Mouse (Mus musculus) urinary bladder, postnatal 10 days (tissue): ENCODE measurements around the gene Pitpnb.

Experiments
- DNase-seq: peaks from one replicate; pipeline ENCODE4 v3.0.0; 2022; ENCODE audit warnings: low spot score

Pitpnb gene

DNA sequence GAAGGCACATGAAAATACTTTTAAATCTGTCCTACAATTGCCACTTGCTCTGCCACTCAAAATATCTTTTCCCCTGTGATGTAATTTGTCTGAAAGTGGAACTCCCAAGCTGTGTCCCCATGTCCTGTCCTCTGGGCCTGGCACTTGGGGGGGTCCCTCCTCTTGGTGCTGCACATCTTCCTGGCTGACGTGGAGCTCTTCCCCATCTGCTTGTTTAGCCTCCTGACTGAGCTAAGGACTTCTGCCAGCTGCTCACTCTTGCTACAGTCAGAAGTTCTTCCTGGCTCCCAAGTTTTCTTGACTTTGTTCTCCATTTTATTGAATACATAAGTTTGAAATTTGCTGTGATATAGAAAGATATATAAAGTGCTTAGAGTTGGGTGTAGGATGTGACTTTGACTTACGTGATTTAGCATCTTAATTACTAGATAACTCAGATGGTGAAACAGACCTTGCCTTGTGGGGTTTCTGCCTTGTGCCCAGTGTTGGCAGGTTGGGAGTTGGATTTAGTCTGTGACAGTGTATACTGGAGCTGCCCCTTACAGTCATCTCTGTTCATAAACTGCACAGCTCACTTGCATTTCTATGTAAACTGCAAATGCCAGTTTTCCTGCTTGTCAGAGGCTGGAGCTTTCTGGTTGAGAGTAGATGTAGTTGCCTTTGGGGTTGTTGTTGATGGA lies 14.3 kb downstream of the Pitpnb start:
- DNase-seq, result no peak

DNA sequence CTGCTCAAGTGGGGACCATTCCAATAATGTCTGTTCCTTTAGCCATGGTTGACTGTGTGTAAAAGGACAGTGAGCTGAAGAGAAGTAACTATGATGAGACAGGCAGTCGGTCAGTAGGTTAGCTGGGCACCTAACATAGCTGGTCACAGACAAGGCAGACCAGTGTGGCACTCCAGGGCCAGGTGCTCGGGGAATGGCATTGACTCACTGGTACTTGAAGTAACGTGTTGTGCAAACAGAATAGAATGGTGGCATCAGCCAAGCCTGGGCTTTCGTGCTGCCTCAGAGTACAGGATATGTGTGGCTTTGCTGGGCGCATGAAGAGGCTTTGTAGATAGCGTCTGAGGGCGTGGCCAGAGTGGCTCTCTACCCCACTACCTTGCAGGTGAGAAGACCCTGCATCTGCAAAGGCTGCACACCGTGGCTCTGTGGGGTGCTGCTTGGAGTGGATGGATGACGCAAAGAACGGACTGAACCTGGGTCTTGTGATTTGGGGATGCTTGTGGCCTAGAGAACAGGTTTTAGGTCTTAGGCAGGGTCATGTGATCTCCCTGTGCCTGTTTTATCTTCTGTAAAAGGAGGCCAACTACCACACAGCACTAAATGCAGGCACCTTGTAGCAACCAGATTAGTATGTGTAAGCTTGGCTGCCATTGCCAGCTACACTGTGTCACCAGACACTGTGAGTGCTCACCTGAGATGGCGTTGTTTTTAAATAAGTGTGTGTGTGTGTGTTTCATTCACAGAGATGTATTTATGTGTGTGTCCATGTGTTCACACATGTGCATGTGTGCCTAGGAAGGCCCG lies 26.5 kb downstream of the Pitpnb start:
- no peak for DNase-seq

DNA sequence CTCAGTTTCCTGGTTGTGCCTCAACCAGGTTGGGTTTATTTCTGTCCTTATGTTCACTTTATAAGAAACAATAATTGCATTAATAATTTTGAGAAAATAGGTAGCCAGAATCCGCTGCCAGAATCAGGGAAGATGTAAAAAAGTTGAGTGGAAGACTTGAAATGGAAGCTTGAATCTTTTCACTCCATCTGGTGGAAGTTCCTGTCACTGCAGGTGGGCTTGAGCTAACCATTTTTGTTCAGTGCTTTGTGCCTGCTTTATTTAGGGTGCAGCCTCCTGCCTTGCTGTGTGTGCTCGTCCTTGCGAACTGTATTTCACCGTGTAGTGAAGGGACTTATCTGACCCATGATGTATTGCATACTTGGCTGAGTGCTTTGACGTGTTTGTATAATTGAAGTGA lies 30.0 kb downstream of the Pitpnb start:
- no peak for DNase-seq

DNA sequence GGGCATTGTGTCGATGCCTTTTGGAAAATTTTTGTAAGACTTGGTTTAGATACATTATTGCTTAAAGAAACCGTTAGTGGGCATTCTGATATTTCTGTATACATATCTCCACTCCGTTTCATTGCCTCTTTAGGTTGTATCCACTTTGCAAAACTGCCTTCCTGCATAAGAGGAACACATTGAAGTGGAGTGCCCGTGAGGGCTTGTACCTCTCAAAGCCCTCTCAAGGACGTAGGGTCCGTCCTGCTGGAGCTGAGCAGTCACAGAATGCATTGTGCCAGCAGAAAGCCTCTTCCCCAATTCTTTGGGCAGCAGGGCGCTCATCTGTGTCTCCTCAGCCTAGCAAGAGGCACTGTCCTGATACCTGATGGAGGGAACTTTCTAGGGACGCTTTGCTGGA lies 30.5 kb downstream of the Pitpnb start:
- DNase-seq, result no peak

DNA sequence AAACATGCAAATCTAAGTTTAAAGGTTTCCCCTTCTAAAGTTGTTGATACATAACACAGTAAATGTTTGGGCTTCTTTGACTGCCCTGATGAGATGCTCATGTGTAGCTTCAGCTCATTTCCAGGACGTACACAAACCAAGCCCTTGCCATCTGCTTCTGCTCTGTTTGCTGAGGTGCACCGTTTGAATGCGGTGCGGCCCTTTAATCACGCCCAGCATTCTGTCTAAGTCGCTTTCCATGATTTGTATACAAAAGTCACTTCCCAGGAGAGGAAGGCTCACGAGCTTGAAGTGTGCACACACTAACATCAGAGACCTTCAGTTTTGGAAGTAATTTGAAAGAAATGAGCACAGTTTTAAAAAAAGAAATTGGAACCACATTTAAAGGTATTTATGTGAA lies 31.3 kb downstream of the Pitpnb start:
- DNase-seq, result no peak

DNA sequence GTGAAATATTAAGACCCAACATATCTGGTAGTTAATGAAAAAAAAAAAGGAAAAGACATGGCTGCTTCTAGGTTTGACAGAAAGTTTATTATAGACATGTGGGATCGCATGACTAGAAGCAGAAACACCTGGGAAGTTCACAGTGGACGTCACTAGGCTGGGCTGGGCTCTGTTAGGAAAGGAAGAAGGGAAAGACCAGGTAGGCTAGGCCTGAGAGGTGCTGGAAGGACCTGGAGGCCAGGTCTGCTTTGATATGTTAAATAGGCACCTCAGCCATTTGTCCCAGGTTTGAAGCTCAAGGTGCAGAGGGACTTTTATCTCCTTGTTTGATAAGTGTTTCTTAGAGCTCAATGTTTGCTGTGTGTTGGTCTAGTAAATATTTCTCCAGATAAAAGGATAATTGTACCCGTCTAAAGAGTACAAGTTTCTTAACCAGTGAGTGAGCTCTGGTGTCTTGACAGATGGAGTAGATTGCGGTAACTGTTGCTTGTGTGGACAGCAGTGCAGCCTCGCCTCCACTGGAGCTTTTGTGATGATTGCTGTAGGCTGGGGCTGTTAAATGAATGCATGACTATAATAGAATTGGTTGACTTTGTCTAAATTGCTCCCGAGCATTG lies 33.0 kb downstream of the Pitpnb start:
- no peak for DNase-seq

DNA sequence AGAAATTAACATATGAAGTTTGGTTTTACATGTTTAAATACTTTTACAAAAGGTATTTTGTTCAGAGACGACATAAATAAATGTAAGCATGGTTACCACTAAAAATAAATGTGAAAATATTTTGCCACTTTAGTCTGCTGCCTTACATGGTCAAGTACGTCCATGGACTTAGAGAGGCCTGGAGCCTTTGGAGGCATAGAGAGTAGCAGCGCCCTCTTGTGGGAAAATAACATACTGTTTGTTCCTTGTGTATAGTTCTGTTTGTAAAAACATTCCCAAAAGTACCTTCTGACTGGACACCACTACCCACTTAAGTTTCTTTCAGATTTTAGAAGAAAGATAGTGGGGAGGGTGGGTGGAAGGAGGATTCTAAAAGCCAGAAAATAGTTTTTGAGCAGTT lies 34.0 kb downstream of the Pitpnb start:
- DNase-seq, result no peak

DNA sequence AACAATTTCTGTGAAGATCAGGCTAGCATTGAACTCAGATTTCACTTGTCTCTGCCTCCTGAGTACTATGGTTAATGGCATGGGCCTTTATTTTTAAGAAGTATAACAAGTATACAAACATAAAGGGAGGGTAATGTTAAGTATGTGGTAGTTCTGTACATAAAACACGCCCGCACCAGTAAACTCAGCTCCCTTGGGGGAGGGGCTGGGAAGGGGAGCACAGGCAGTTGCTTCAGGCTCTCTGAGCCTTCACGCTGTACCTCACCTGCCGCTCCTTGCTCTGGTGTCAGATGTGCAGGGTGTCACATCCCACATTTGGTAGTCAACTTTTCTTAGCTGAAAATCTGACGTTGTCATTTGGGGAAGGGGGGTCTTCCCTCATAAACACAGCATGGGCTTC lies 35.6 kb downstream of the Pitpnb start:
- DNase-seq, result no peak

DNA sequence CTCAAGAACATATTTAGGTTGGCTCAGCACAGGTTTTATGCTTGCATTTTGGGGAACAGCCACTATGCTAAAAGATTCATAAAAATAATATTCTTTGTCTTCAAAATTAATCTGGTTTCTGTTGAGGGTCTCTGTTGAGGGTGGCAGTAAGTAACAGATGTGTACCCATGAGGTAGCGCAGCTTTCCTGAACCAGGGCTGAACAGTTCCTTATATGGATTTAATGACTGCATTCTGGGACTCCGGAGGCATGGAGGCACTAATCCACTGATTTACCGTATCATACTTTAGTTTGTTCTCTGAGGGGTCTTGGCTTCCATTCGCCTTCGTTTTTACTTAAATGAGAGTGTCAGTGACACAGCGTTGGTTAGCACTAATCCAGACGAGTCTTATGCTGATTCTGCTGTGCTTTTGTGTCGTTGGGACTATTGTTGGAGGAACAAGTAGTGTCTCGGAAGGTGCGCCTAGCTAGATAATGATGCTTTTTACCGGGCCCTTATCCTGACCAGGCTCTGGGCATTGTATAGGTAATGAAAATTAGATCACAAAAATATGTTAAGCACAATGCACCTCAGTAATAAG lies 37.5 kb downstream of the Pitpnb start:
- no peak for DNase-seq

DNA sequence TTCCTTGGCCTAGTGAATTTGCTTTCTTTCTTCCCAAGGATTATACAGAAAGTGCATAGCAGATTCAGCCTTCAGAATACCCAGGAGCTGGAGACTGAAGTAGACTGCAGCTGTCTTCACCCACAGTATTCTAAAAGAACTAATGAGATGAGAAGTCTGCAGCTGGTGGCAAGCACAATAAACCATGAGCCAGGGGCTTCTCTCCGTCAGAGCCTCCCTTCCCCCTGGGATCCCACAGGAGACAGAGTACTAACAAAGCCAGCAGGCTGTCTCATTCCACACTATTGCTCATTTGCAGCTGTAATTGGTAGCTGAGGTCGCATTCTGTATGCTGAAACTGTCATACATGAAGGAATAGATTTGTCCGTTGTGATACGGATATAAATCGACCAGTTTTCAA lies 38.0 kb downstream of the Pitpnb start:
- no peak for DNase-seq

DNA sequence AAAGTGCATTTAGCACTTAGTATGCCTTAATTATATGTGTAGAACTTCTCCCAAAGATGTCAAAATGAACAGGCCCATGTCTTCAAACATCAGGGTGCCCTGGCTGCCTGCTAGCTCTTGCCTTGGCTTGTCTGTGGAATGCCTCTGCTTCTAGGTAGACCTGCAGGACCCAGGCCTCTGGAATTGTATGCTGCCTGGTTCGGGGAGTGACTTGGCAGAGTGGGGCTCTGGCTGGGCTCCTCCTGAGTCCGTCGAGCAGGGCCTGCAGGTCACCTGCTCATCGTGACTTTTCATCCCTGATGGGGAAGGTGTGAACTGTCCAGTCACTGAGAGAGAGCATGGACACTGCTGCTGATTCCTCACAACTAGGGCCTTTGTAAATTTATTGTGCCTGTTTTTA lies 45.1 kb downstream of the Pitpnb start:
- DNase-seq, result no peak

DNA sequence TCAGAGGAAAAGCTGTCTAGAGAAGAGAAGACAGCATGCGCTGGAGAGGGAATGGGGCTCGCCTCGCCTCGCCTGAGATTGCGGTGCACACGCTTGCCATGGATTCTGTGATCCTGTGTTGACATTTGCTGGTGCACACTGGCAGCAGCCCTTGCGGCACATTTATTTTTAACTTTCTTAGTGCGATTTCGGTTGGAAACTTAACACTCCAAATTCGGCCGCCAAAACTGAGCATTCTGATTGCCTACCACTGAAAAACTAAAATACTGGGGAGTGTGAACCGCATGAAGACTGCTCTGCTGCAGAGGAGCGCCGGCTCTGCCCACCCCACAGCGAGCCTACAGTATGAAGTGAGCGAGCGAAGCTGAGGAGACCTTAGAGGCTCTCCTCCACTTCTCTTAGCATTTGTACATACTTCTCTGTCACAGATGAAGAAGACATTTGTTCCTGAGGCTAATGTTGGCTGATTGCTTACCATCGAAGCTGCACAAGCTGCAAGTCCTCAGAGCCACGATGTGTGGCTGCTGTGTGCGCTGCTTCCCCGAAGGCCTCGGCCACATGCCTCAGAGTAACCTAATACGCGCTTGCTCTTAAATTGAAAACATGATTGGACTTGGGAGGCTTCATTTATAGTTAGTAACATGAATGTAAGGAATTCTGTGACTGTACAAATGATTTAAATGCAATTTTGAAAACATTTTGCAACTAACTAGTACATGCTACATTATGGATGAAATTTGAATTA lies 45.9 kb downstream of the Pitpnb start:
- no peak for DNase-seq

DNA sequence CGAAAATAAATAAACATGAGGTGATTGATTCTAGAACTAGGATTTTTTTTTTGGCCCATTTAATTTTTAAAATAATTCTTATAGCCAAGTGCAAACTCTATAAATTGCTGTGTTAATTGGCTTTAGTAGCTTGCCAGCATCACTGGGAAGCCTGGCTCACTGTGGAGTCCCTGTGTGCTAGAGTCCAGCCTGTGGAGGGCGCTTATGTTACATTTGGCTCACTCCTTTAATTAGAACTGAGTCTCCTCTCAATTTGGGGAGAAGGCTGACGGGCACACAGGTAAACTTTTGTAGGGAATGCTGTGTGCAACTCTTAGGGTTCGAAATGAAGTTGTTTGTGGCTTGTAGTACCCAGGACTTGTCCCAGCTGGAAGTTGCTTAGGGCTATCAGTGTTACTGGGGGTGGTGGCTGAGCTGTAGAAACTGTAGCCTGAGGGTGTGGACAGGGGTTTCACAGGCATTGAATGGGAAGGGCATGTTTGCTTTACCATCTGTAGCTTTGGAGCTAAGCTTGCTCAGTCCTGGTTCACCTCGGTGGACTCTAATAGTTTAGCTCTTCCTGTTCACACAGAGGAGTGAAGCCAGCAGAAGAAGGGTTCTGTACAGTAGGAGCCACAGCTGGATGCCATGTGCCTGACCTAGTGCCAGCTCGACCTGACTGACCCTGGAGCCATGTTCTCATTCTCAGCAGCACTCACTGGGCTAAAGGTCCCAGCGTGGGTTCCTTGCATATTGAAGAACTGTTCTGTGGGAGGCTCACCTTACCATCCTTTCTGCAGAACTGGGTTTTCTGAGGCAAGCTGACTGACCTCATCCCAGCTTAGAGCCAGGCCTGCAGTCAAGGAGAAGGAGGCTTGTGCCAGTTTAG lies 47.8 kb downstream of the Pitpnb start:
- DNase-seq, result no peak

DNA sequence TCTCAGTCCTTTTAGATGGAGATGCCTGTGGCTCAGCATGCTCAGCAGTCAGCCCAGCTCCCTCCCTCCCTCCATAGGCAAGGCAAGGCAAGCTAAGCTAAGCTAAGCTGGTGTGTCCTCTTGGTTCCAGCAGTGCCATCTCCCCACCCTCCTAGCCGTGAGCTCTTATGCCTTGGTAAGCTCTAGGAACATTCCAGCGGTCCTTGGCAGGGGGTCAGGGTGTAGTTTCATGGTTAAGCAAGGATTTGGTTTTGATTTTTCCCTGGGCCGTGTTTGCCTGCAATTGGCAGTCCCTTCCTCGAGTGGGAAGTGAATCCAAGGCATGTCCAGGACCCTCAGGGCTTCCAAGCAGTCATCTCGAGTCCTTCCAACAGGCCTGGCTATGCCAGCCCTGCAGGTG lies 52.8 kb downstream of the Pitpnb start:
- no peak for DNase-seq

DNA sequence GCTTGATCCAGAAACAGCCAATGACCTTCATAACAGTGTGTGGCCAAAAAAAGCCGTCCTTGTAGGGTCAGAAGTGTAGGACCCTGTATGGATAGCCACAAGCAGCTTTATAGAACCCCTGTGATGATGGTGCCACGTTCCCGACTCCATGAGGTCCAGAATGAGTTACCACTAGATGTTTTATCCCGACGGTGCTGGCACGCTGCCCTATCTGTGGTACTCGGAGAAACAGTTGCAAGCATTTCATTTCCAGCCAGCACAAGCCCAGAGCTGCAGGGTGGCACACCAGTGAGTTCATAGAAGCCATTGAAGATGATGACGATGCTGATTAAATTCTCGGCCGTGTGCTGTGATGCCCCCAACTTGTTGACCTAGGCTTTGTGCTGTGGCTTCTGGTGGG lies 60.3 kb downstream of the Pitpnb start:
- DNase-seq, result no peak

DNA sequence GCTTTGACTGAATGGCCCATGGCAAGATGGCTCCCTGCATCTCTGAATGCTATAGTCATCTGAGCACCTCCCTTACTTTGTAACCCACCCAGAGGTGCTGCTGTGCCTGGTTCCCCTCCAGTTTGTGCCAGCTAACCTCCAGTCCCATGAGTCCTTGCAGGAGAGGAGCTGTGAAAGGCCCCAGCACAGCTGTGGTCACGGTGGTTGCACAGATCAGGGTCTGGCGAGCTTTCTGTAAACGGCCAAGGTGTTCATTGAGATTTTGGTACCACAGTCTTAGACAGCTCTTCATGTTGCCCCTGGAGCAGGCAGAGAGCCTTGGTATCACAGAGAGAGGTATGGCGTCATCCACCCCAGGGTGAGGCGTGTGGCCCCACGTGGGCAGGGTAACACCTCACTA lies 60.9 kb downstream of the Pitpnb start:
- no peak for DNase-seq

DNA sequence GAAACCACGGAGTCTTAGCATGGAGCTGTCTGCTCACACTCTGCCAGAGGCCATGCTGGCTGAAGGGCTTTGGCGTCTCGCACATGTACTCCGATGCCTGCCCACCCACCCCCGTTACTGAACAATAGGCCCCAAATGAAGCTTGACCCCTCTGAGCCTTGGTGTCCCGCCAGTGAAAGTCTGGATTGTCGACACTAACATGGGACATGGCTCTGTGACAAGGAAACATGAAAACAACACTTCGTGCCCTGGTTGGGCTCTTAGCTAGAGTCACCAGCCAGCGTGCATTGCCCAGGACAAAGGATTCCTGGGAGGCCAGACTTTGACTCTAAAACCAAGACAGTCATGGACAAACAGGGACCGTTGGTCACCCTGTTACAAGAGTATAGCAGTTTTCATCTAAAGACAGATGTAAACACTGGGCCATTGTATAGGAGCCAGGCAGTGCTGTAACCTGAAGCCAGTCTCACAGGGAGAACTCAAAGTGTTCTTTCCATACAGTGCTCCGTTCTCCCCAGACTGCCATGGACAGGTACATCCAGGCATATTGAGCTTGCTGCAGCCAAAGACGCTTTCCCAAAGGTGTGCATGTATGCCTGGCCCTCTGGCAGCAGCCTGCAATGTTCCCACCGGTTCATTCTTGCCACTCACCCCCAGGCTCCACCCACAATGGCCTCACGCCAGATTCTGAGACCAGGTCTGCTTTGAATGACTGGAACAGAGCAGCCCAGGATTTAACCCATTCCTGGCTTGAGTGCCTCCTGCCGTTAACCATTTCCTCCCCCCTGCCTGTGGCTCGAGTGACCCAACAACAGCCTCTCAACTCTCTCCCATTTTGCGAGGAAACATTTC lies 63.0 kb downstream of the Pitpnb start:
- no peak for DNase-seq

DNA sequence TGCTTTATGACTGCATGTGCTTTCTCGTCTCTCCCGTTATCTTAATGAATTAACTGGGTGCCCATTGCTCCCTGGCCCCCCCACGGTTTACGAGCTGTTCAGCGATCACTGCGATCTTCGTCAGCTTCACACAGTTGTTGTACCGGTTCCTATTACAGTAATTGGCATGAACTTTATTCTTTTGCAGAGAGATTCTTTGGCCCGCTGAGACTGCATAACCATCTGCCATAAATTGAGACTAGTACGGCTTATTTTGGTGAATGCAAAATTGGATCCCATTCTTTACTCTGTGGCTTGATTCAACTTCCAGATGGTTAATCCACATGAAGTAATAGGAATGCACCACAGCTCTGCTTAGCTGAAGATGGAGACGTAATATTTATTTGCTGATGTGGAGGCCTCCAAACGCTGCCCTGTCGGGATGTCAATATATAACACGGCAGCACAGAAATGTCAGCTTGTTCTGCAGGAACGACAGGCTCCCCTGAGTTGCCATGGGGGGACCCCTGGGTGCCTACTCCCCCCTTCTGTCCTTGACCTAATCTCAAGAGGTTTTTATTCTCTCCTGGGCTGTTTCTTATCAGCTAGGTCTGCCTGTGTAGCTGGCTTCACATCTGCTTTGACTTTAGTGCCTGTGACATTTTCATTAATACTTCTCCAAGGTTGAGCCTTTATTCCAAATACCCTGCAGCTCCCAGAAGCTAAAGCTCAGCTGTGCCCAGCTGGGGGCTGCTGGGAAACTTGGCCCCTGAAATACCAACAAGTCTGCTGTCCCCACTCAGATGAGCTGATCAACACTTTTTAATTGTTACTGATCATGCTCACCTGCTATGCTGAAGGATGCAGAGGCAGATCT lies 63.9 kb downstream of the Pitpnb start:
- DNase-seq, result no peak

DNA sequence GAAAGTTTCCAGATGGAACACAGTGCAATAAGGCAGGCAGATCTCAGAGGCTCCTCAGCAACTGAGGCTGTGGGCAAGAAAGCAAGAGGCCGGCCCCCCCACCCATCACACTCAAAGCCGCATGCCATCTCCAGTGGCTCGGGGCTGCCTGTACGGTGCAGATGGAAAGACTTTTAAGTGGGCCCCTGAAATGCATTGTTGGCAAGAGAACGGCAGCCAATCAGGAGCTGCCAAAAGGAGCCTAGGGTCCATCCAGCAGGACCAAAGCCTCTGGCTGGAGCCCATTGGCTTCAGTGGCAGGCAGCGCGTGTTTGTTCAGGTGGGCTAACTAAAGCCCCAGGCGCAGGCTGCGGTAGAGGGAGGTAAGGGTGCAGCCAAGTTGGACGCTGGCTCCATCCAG lies 65.2 kb downstream of the Pitpnb start:
- DNase-seq, result no peak
